Mouse (Mus musculus) ZHBTc4 (cell line): Measurements from ENCODE around the gene Matn3.

Experiments
- DNase-seq: peaks from one replicate; pipeline ENCODE4 v3.0.0-alpha.2; 2011; ENCODE audit warnings: low read depth, low spot score

Matn3 gene

GRCm38 (mm10) chr12:8947714-8948464 lies at the start of gene Matn3:
Matn3 (plus strand) TSS chr12:8947929.
- DNase-seq: peak; percentile 84

GRCm38 (mm10) chr12:8898879-8899785 lies 48.6 kb upstream of the Matn3 start:
- peak; percentile 59 for DNase-seq

- DNase-seq: peak; percentile 68
These were observed 47.5 kb upstream of the Matn3 start for GRCm38 (mm10) chr12:8900107-8900698.

- DNase-seq: no peak
These were observed 46.6 kb upstream of the Matn3 start for GRCm38 (mm10) chr12:8900919-8901663.

- DNase-seq: no peak
These were observed 45.8 kb upstream of the Matn3 start for GRCm38 (mm10) chr12:8901934-8902333.

DNA sequence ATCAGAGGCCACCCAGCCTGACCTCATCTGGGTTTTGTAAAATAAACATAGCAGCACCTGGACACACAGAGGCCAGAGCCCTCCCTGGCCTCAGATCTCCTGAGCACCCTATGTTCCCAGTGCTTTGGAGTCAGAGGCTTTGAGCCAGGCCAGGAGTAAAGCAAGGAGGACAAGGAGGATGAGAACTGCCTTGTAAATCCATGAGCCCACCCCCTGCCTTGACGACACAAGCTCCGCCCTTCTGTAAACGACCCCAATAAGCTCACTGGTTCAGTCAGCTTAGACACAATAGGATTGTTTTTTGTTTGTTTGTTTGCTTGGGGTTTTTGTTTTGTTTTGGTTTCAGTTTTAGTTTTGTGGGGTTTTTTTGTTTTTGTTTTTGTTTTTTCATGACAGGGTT lies 45.2 kb upstream of the Matn3 start:
- no peak for DNase-seq

- peak; percentile 80 for DNase-seq
These were observed 34.7 kb upstream of the Matn3 start for GRCm38 (mm10) chr12:8912860-8913685.

GRCm38 (mm10) chr12:8913701-8914340 lies 33.9 kb upstream of the Matn3 start:
- no peak for DNase-seq

DNA sequence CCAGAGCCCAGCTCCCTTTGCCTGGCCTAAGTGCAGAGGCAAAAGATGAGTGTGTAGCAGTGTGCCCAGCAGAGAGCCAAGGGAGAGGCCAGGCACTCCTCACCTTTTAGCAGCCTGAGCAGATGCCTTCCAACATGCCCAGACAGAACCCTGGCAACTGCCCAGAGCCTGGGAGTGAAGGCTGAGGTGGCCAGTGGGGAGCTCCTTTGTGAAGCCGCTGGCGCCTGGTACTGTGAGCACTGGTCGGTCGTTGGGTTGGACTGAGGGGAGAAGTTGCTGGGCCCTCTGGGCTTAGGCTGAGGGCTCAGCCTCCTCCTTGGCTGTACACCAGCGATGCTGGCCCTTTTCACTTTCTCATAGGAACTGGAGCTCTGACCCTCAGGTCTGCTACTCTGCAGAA lies 31.4 kb upstream of the Matn3 start:
- DNase-seq: peak; percentile 31

- no peak for DNase-seq
These were observed 28.5 kb upstream of the Matn3 start for GRCm38 (mm10) chr12:8919231-8919630.

DNA sequence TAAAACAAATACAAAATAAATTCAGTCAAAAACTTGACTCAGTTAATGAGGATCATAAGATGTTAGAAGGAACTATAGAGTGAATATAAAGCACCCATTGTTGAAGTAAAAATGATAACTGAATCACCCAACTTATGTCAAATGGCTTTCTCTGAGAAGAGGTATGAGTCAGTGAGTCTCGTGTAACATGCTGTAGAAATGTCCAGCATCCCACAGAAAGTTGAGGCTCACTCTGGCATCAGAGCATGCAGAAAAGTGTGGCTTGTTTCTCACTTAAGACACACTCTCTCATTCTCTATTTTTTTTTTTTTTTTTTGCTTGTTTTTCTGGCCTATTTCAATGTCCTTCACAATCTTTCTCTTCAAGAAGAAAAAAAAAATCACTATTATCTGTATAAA lies 26.7 kb upstream of the Matn3 start:
- no peak for DNase-seq

- DNase-seq: peak; percentile 99
These were observed 26.0 kb upstream of the Matn3 start, which contains the start of gene Laptm4a for GRCm38 (mm10) chr12:8921394-8922368. Laptm4a (plus strand) TSS chr12:8921664.

DNA sequence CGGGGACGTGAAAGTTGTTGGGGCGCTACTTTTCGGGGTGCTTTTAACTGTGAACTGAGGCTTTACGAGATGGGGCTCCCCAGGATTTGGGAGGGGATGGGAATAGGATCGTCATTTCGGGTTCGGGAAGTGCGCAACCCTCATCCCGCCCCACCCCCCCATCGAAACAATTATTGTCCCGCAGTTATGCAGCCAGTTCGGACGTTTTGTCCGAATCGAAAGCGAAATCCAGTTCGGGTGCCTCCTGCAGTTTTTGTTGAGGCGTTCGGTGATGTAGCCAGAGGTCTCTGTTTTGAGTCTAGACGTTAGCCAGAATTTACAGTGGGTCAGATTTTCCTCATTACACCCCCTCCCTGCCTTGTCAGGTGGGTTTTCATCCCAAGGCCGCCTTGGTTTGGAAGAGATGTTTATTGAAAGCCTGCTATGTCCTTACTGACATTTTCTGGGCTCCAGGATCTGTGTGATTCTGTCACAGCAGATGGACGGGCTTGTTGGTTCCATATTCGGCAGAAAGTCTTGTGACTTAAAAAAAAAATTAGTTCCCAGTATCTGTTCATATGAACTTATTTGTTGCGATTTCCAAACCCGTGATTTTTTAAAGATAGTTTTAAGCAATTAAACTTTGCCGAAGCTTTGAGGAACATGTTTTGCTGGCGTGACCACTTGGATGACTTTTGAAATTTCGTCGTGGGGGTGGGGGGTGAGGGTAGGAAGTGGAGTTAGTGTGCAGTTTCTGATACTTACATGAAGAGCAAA lies 25.2 kb upstream of the Matn3 start:
- no peak for DNase-seq

DNA sequence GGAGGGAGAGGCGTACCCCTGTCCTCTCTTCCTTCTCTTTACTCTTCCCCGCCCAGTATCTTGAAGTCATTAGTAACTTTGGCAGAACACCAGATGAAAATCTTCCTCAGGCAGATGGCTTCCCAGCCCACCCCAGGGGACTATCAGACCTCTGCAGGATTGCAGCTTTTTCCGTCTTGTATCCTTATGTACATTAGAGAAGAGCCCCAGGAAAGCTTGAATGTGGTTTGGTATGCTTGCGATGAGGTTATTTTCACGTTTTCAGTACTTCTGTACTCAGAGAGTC lies 24.7 kb upstream of the Matn3 start:
- no peak for DNase-seq

DNA sequence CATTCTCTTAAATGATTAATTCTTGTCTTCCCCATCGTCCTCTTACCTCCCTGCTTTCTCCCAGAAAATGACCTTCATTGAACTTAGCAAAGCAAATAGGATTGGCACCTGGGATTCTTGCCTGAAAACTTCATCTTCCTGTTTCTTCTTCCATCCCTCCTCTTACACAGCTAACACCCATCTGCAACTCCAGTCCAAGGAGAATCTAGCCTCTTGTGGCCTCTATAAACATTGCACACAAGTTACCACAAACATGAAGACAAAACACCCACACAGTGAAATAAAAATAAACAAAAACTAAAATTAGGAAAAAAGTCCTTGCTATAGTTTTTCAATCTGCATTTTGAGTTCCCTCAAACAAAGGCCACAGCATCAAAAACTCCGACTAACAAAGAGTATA lies 24.1 kb upstream of the Matn3 start:
- DNase-seq: no peak

- no peak for DNase-seq
These were observed 20.1 kb upstream of the Matn3 start for GRCm38 (mm10) chr12:8927652-8928051.

- no peak for DNase-seq
These were observed 19.0 kb upstream of the Matn3 start for GRCm38 (mm10) chr12:8928766-8929165.

- DNase-seq: no peak
These were observed 16.6 kb upstream of the Matn3 start for GRCm38 (mm10) chr12:8931083-8931482.
